Mouse (Mus musculus): ENCODE measurements around the gene Gpr150. TPM values are rescaled to one million over a fixed set of nuclear protein-coding genes. Genes with fewer than 3 reads are reported as not detected.

The Gpr150 gene
- polyA plus RNA-seq (2015; fragmentation: Nextera tagmentation; extraction: Ambion mirVana) = 0.24 and 0.46 TPM in 2 replicates

GRCm38 (mm10) chr13:76056896-76057266 lies at the start of gene Gpr150:
TSS of gene Gpr150 (minus strand) at chr13:76056996.
- H3K9me3 ChIP-seq = no peaks in the 10 kb centered on the region
- peaks cover 17% of the 10 kb centered on the region for H3K4me1 ChIP-seq
- H3K4me2 ChIP-seq = peak within 1 kb of the TSS; percentile 92
- 19% methylated on average over 10 of the region's 10 CpGs for WGBS
- H3K4me3 ChIP-seq (replicated peaks) = peak within 1 kb of the TSS; percentile 45
- no peak for ATAC-seq (ENCODE audit: insufficient read depth, low FRiP score, low read depth)
- H3K36me3 ChIP-seq = no peaks in the 10 kb centered on the region
- no peak within 1 kb of the TSS for H3K27ac ChIP-seq
- peaks cover 46% of the 10 kb centered on the region for H3K27me3 ChIP-seq (replicated peaks)
- peak within 1 kb of the TSS; percentile 1; the same call in 1 of the 2 replicates for H3K9ac ChIP-seq

GRCm38 (mm10) chr13:76101989-76102388 lies 45.2 kb upstream of the Gpr150 start:
- H3K9me3 ChIP-seq = no peaks in the 10 kb centered on the region
- no peaks in the 10 kb centered on the region for H3K4me1 ChIP-seq
- H3K27me3 ChIP-seq (replicated peaks) = no peaks in the 10 kb centered on the region
- no peak overlapping the region for H3K4me2 ChIP-seq
- 91% methylated on average over 2 of the region's 2 CpGs for WGBS
- H3K36me3 ChIP-seq = no peaks in the 10 kb centered on the region
- H3K9ac ChIP-seq = no peak overlapping the region
- H3K27ac ChIP-seq = no peak overlapping the region
- H3K4me3 ChIP-seq (replicated peaks) = no peak overlapping the region
- no peak for ATAC-seq (ENCODE audit: insufficient read depth, low FRiP score, low read depth)

DNA sequence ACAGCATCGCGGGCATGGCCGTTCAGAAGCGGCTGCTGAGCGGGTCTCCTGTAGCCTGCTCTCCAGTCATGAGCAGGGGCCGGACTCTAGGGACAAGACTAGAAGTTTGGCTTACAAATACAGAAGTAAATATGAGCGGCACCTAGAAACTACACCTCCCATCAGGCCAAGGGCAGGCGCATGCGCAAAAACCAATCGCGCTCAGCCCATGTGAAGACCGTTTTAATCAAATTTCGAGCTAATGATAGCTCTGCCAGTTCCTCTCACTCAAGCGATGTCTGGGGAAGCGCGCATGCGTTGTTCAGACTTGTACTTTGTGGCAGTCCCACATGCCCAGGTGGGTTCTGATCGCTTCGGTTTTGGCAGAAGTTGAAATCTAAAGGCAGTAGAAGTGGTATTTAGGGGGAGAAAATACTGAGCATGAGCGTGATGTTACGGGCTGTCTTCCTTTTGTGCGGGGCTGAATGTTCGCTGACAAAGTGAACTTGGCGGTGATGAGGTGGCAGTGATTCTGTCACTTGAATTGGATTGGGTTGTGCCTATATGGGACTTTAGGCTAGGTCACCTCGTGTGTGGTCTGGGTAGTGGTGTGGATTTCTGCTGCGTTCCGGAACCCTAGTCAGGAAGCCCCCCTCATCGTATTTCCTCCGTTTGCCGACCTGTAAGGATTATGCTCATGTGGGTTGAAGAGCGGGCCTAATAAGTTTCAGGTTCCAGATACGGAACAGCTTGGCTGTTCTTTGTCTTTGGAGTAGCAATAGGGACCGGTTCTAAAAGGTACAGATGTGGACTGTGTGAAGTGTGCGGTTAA lies 41.9 kb upstream of the Gpr150 start, which contains the start of the genes Arsk and Ttc37:
Gene Arsk (minus strand): TSS at position 168 of the 811 bp plus-strand sequence.
Gene Ttc37 (plus strand): TSS at position 242 of the 811 bp plus-strand sequence.
- peak; percentile 96 for ATAC-seq (ENCODE audit: insufficient read depth, low FRiP score, low read depth)
- peak within 1 kb of the TSS; percentile 55 for H3K4me2 ChIP-seq
- peak within 1 kb of the TSS; percentile 61 for H3K27ac ChIP-seq
- H3K4me1 ChIP-seq = no peaks in the 10 kb centered on the region
- peak within 1 kb of the TSS; percentile 58 for H3K9ac ChIP-seq
- H3K36me3 ChIP-seq = no peaks in the 10 kb centered on the region
- peak within 1 kb of the TSS; percentile 77 for H3K4me3 ChIP-seq (replicated peaks)
- WGBS = under 1% methylated on average over 34 of the region's 34 CpGs
- no peaks in the 10 kb centered on the region for H3K27me3 ChIP-seq (replicated peaks)
- H3K9me3 ChIP-seq = no peaks in the 10 kb centered on the region

GRCm38 (mm10) chr13:76098116-76098492 lies 41.3 kb upstream of the Gpr150 start:
- ATAC-seq (ENCODE audit: insufficient read depth, low FRiP score, low read depth) = peak; percentile 72

GRCm38 (mm10) chr13:76074323-76074722 lies 17.5 kb upstream of the Gpr150 start:
- no peak overlapping the region for H3K27ac ChIP-seq

More at GRCm38 (mm10) chr13:76098116-76098492, 41.3 kb upstream of the Gpr150 start:
- Histone ChIP-seq H3K9ac (peak overlapping the region; percentile 58), H3K27me3 (replicated peaks) (no peaks in the 10 kb centered on the region), H3K36me3 (no peaks in the 10 kb centered on the region), H3K4me2 (peak overlapping the region; percentile 51), H3K4me1 (no peaks in the 10 kb centered on the region), H3K9me3 (no peaks in the 10 kb centered on the region), H3K4me3 (replicated peaks) (peak overlapping the region; percentile 77), H3K27ac (peak overlapping the region; percentile 61)
- 2% methylated on average over 16 of the region's 16 CpGs for WGBS

GRCm38 (mm10) chr13:76064363-76064945 lies 7.7 kb upstream of the Gpr150 start:
- Histone ChIP-seq H3K9ac (no peak overlapping the region), H3K4me1 (no peaks in the 10 kb centered on the region), H3K9me3 (no peaks in the 10 kb centered on the region), H3K4me3 (replicated peaks) (no peak overlapping the region), H3K27me3 (replicated peaks) (no peaks in the 10 kb centered on the region), H3K36me3 (no peaks in the 10 kb centered on the region), H3K4me2 (no peak overlapping the region), H3K27ac (no peak overlapping the region)
- 85% methylated on average over 12 of the region's 13 CpGs for WGBS
- ATAC-seq (ENCODE audit: insufficient read depth, low FRiP score, low read depth) = no peak; the same call in 1 of the 2 replicates

More at GRCm38 (mm10) chr13:76074323-76074722, 17.5 kb upstream of the Gpr150 start:
- ATAC-seq (ENCODE audit: insufficient read depth, low FRiP score, low read depth) = no peak
- H3K4me3 ChIP-seq (replicated peaks) = no peak overlapping the region
- no peak overlapping the region for H3K4me2 ChIP-seq
- no peak overlapping the region for H3K9ac ChIP-seq
- no peaks in the 10 kb centered on the region for H3K27me3 ChIP-seq (replicated peaks)
- H3K36me3 ChIP-seq = 0 out of 2 replicates have a peak, but pooled peaks cover 3% of the 10 kb centered on the region
- WGBS = 79% methylated on average over 1 of the region's 1 CpGs
- H3K9me3 ChIP-seq = no peaks in the 10 kb centered on the region
- no peaks in the 10 kb centered on the region for H3K4me1 ChIP-seq

DNA sequence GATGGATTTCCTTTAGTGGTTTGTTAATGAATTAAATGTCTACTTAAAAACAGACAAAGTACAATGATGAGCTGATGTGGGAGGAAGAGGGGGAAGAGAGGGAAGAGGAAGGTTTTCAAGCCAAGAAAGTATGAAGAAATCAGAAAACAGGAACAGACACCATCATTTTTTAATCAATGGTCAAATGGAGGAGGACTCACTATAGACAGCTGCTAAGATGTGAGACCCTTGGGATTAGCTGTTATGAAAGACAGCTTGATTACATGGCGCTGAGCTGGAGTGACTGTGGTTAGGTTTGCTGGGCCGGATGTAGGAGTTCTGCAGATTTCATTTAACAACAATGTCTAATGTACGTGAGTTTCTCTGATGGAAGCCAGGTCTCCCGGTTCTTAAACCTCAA lies 6.8 kb upstream of the Gpr150 start:
- H3K36me3 ChIP-seq = no peaks in the 10 kb centered on the region
- H3K9ac ChIP-seq = no peak overlapping the region
- H3K4me2 ChIP-seq = no peak overlapping the region
- ATAC-seq (ENCODE audit: insufficient read depth, low FRiP score, low read depth) = no peak
- no peak overlapping the region for H3K4me3 ChIP-seq (replicated peaks)
- no peaks in the 10 kb centered on the region for H3K27me3 ChIP-seq (replicated peaks)
- 89% methylated on average over 4 of the region's 4 CpGs for WGBS
- no peaks in the 10 kb centered on the region for H3K4me1 ChIP-seq
- no peak overlapping the region for H3K27ac ChIP-seq
- no peaks in the 10 kb centered on the region for H3K9me3 ChIP-seq

- H3K4me2 ChIP-seq = no peak overlapping the region
These were observed 5.8 kb upstream of the Gpr150 start for GRCm38 (mm10) chr13:76062569-76062968.

DNA sequence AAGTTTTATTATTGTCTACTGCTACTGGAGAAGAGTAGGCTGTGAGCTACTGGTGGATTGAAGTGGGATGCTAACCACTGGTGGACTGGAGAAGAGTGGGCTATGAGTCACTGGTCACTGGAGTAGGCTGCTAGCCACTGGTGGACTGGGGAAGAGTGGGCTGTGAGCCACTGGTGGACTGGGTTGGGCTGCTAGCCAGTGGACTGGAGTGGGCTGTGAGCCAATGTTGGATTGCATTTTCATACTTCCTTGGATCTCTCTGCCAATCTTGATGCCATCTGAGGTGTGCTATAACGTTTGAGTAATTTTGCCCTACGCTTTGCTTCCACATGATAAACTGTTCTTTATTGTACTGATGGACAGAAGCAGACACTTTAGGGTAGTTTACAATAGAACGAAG lies 5.3 kb upstream of the Gpr150 start:
- ATAC-seq (ENCODE audit: insufficient read depth, low FRiP score, low read depth) = no peak

More at GRCm38 (mm10) chr13:76062569-76062968, 5.8 kb upstream of the Gpr150 start:
- Histone ChIP-seq H3K27ac (no peak overlapping the region), H3K9me3 (no peaks in the 10 kb centered on the region), H3K36me3 (no peaks in the 10 kb centered on the region), H3K27me3 (replicated peaks) (peaks cover 8% of the 10 kb centered on the region; the same call in 1 of the 2 replicates), H3K4me1 (no peaks in the 10 kb centered on the region), H3K4me3 (replicated peaks) (no peak overlapping the region), H3K9ac (no peak overlapping the region)
- 90% methylated on average over 3 of the region's 3 CpGs for WGBS
- no peak for ATAC-seq (ENCODE audit: insufficient read depth, low FRiP score, low read depth)

GRCm38 (mm10) chr13:76059591-76059990 lies 2.8 kb upstream of the Gpr150 start:
- Histone ChIP-seq H3K27me3 (replicated peaks) (peaks cover 30% of the 10 kb centered on the region), H3K4me3 (replicated peaks) (no peak overlapping the region), H3K4me2 (no peak overlapping the region), H3K36me3 (no peaks in the 10 kb centered on the region), H3K27ac (no peak overlapping the region), H3K9me3 (no peaks in the 10 kb centered on the region), H3K4me1 (peaks cover 17% of the 10 kb centered on the region), H3K9ac (no peak overlapping the region)
- no peak for ATAC-seq (ENCODE audit: insufficient read depth, low FRiP score, low read depth)
- WGBS = 86% methylated on average over 4 of the region's 4 CpGs

More for the DNA sequence above, 5.3 kb upstream of the Gpr150 start:
- 88% methylated on average over 3 of the region's 3 CpGs for WGBS
- H3K9me3 ChIP-seq = no peaks in the 10 kb centered on the region
- H3K27me3 ChIP-seq (replicated peaks) = peaks cover 12% of the 10 kb centered on the region; the same call in 1 of the 2 replicates
- no peak overlapping the region for H3K4me3 ChIP-seq (replicated peaks)
- no peaks in the 10 kb centered on the region for H3K36me3 ChIP-seq
- H3K9ac ChIP-seq = no peak overlapping the region
- no peak overlapping the region for H3K27ac ChIP-seq
- H3K4me1 ChIP-seq = no peaks in the 10 kb centered on the region
- H3K4me2 ChIP-seq = no peak overlapping the region

- no peak overlapping the region for H3K4me2 ChIP-seq
- H3K36me3 ChIP-seq = no peaks in the 10 kb centered on the region
- ATAC-seq (ENCODE audit: insufficient read depth, low FRiP score, low read depth) = no peak
- no peak overlapping the region for H3K9ac ChIP-seq
- H3K9me3 ChIP-seq = no peaks in the 10 kb centered on the region
- H3K4me3 ChIP-seq (replicated peaks) = no peak overlapping the region
- peaks cover 46% of the 10 kb centered on the region for H3K27me3 ChIP-seq (replicated peaks)
- no peak overlapping the region for H3K27ac ChIP-seq
- peaks cover 17% of the 10 kb centered on the region for H3K4me1 ChIP-seq
- 65% methylated on average over 10 of the region's 10 CpGs for WGBS
These were observed 672 bp upstream of the Gpr150 start for GRCm38 (mm10) chr13:76057267-76058069.
